In the genomic region with DNA sequence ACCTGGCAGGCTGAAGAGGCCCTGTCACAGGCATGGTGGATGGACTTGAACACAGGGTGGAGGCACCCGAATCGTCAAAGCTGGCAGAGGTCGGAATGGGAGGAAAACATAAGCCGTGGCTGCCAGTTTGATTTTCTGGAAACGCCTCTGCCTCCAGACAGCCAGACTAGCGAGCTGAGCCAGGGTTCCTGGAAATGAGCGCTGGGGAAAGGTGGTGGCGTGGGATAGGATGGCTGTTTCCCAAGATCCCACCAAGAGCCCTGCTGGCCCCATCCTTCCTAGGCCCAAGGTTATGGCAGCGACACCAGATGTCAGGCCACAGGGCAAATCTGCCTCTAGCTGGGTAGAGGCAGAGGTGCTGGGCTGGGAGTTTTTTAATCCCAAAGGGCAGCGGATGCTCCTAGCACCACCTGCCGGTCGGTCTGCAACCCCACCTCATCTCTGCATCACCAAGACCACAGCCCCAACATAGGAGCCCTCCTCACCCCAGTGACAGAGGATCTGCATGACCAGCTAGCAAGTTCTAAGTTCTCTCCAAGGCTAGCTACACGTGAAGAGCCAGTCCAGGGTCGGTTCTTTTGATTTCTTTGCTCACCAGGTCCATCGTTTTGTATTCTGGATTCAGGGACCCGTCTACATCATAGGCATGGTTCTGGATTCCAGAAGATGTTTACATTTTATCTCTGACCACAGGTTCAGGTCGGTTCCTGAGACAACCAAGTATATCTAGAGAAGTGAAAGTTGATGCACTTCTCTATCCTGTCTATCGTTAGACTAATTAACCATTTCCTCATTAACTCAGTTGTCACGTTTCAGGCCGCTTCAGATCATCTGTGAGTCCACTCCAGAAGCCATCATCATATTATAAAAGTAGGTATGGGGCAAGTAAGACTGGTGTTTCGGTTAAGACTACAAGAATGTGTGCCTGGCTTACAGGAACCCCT, we compare ENCODE assay signal across 12 mouse cellular contexts. TPM values are rescaled to one million over a fixed set of nuclear protein-coding genes. Genes with fewer than 3 reads are reported as not detected.
A peak's percentile ranks its signal among the peaks of the same experiment; 100 is the strongest.
DNase-seq lines count a peak whose midpoint lies in the region; ATAC-seq and TF ChIP-seq lines count a peak whose summit lies in the region.
"Had no signal": no experiment of that assay in that cellular context is flagged by ENCODE, and none has a peak within 500 bp of the region (broad histone marks: within the 10 kb centered on the region; RNA-seq: fewer than 3 reads in every experiment).

No protein-coding gene starts in this region.

- no peak overlapping the region for H3K9ac ChIP-seq in liver, postnatal 0 days (replicated peaks)
- no peak overlapping the region for H3K9ac ChIP-seq in liver, embryonic 11.5 days (ENCODE audit: low read depth, low read length)
- 0 out of 2 replicates have a peak overlapping the region, but pooled peaks have one; percentile 3 for H3K9ac ChIP-seq in heart, embryonic 13.5 days
- H3K9ac ChIP-seq: hindbrain, embryonic 12.5 days had no signal

- peak; percentile 39; the same call in 1 of the 2 replicates for ATAC-seq in frontal cortex, adult (ENCODE audit: low TSS enrichment)
- no peak for ATAC-seq in liver, postnatal 0 days
- ATAC-seq in liver, embryonic 11.5 days (replicated peaks; ENCODE audit: low FRiP score), result no peak
- ATAC-seq in heart, embryonic 13.5 days (ENCODE audit: extremely low read depth, insufficient number of reproducible peaks, low FRiP score, low TSS enrichment), result no peak
- ATAC-seq: activated CD4-positive, CD25-positive, alpha-beta regulatory T cell, adult 4 months had no signal

- H3K27ac ChIP-seq in liver, postnatal 0 days (ENCODE audit: low read depth), result no peak overlapping the region
- H3K27ac ChIP-seq in liver, embryonic 11.5 days (ENCODE audit: low read depth, low read length), result no peak overlapping the region
- H3K27ac ChIP-seq in heart, embryonic 13.5 days (replicated peaks), result peak overlapping the region; percentile 70
- H3K27ac ChIP-seq: hindbrain, embryonic 12.5 days had no signal

- H3K4me2 ChIP-seq in liver, postnatal 0 days (ENCODE audit: low read depth, low read length), result no peak overlapping the region
- H3K4me2 ChIP-seq in liver, embryonic 11.5 days, result no peak overlapping the region
- no peak overlapping the region for H3K4me2 ChIP-seq in heart, embryonic 13.5 days
- H3K4me2 ChIP-seq: hindbrain, embryonic 12.5 days had no signal

- H3K4me3 ChIP-seq in liver, postnatal 0 days (ENCODE audit: low read depth, low read length), result no peak overlapping the region
- H3K4me3 ChIP-seq in liver, embryonic 11.5 days (ENCODE audit: low read depth, low read length), result no peak overlapping the region
- H3K4me3 ChIP-seq in heart, embryonic 13.5 days, result no peak overlapping the region
- H3K4me3 ChIP-seq: hindbrain, embryonic 12.5 days had no signal

- no peaks in the 10 kb centered on the region for H3K4me1 ChIP-seq in liver, postnatal 0 days (ENCODE audit: insufficient read depth)
- no peaks in the 10 kb centered on the region; the same call in 1 of the 2 replicates for H3K4me1 ChIP-seq in liver, embryonic 11.5 days (replicated peaks; ENCODE audit: control insufficient read depth, insufficient read depth, low read length)
- 0 out of 2 replicates have a peak, but pooled peaks cover 4% of the 10 kb centered on the region for H3K4me1 ChIP-seq in heart, embryonic 13.5 days
- H3K4me1 ChIP-seq: hindbrain, embryonic 12.5 days had no signal

- TF ChIP-seq CTCF in liver, postnatal 0 days (IDR thresholded peaks at IDR 0.05; ENCODE audit: low read depth), result peak; percentile 36

- no peak for TF ChIP-seq EP300 in liver, postnatal 0 days (IDR thresholded peaks at IDR 0.05; ENCODE audit: low read depth)

- DNase-seq in frontal cortex, postnatal 14 days (ENCODE audit: low spot score in 2 of 2), result no peak
- no peak for DNase-seq in liver, postnatal 0 days
- DNase-seq in liver, embryonic 11.5 days (ENCODE audit: low spot score), result no peak
- DNase-seq in retina, embryonic 14.5 days (ENCODE audit: low spot score), result peak; percentile 38
- no peak for DNase-seq in kidney, adult 11 months
- no peak for DNase-seq in adrenal gland, adult (ENCODE audit: inconsistent age in 2 of 2, low spot score in 1 of 2)
- DNase-seq: cerebellum, adult 8-10 months had no signal

- 77% methylated on average over 21 of the region's 21 CpGs for WGBS in liver, postnatal 0 days (ENCODE audit: insufficient replicate concordance)
- 77% methylated on average over 21 of the region's 21 CpGs for whole genome bisulfite sequencing in liver, embryonic 11.5 days
- 75% methylated on average over 21 of the region's 21 CpGs for WGBS in heart, embryonic 13.5 days

- H3K36me3 ChIP-seq in liver, postnatal 0 days (replicated peaks; ENCODE audit: insufficient read depth, low read length), result peaks cover 4% of the 10 kb centered on the region
- peaks cover 4% of the 10 kb centered on the region; the same call in 1 of the 2 replicates for H3K36me3 ChIP-seq in liver, embryonic 11.5 days (ENCODE audit: control insufficient read depth, insufficient read depth, low read length)
- H3K36me3 ChIP-seq in heart, embryonic 13.5 days, result peaks cover 24% of the 10 kb centered on the region

- no peaks in the 10 kb centered on the region for H3K27me3 ChIP-seq in liver, postnatal 0 days (ENCODE audit: insufficient read depth, low read length)
- H3K27me3 ChIP-seq in liver, embryonic 11.5 days (replicated peaks; ENCODE audit: control insufficient read depth, insufficient read depth, low read length), result no peaks in the 10 kb centered on the region
- no peaks in the 10 kb centered on the region for H3K27me3 ChIP-seq in heart, embryonic 13.5 days (replicated peaks)
- H3K27me3 ChIP-seq: hindbrain, embryonic 12.5 days had no signal

- no peaks in the 10 kb centered on the region for H3K9me3 ChIP-seq in liver, postnatal 0 days (ENCODE audit: low read length)
- no peaks in the 10 kb centered on the region for H3K9me3 ChIP-seq in liver, embryonic 11.5 days (ENCODE audit: control insufficient read depth, low read length)
- H3K9me3 ChIP-seq in heart, embryonic 13.5 days, result no peaks in the 10 kb centered on the region
- H3K9me3 ChIP-seq: hindbrain, embryonic 12.5 days had no signal

RNA-seq across cellular contexts. Expression of a gene that starts 10.3 kb away (rescaled TPM):
- 4.7 and 5.0 TPM in 2 replicates for polyA plus RNA-seq in liver, postnatal 0 days (2015; fragmentation: Nextera tagmentation; extraction: Ambion mirVana)
- 20.9 and 28.7 TPM in 2 replicates for polyA plus RNA-seq in liver, embryonic 11.5 days (2014; fragmentation: Nextera tagmentation; extraction: Ambion mirVana)
- polyA plus RNA-seq in heart, embryonic 13.5 days (2015; fragmentation: Nextera tagmentation; extraction: Ambion mirVana), result 12.9 and 13.7 TPM in 2 replicates

RNA-seq across cellular contexts. Expression of a gene that starts 10.8 kb away (rescaled TPM):
- polyA plus RNA-seq in liver, postnatal 0 days (2015; fragmentation: Nextera tagmentation; extraction: Ambion mirVana), result not detected in 2 replicates
- not detected in 2 replicates for polyA plus RNA-seq in liver, embryonic 11.5 days (2014; fragmentation: Nextera tagmentation; extraction: Ambion mirVana)
- 0.28 TPM in 1 of 2 replicates, not detected in the other for polyA plus RNA-seq in heart, embryonic 13.5 days (2015; fragmentation: Nextera tagmentation; extraction: Ambion mirVana)
- polyA plus RNA-seq: activated CD4-positive, CD25-positive, alpha-beta regulatory T cell, adult 4 months; lung, embryonic 16.5 days had no signal

RNA-seq across cellular contexts. Expression of a gene that starts 32.5 kb away (rescaled TPM):
- not detected in 2 replicates for polyA plus RNA-seq in liver, postnatal 0 days (2015; fragmentation: Nextera tagmentation; extraction: Ambion mirVana)
- polyA plus RNA-seq in liver, embryonic 11.5 days (2014; fragmentation: Nextera tagmentation; extraction: Ambion mirVana), result 0.23 and 0.26 TPM in 2 replicates
- polyA plus RNA-seq in heart, embryonic 13.5 days (2015; fragmentation: Nextera tagmentation; extraction: Ambion mirVana), result 0.20 and 0.39 TPM in 2 replicates
